Mouse (Mus musculus) embryo, embryonic 11 days (tissue): ENCODE results near the gene Heatr3.
"Not testable (repeated sequence)": the region's sequence is repeated elsewhere in the genome, so short reads cannot be mapped to it uniquely, and the experiment has no call there.

Experiments
- DNase-seq: peaks from one replicate; pipeline ENCODE4 v3.0.0-alpha.2; 2015

Gene Heatr3

GRCm38 (mm10) chr8:88198551-88198944 lies 60.9 kb downstream of the Heatr3 start:
- peak; percentile 59 for DNase-seq

- DNase-seq: peak; percentile 95
These were observed 61.4 kb downstream of the Heatr3 start, which contains the start of gene Tent4b for GRCm38 (mm10) chr8:88198945-88199571. TSS of gene Tent4b (plus strand) at chr8:88199213.

GRCm38 (mm10) chr8:88199700-88200601 lies 62.3 kb downstream of the Heatr3 start:
- DNase-seq: peak; percentile 70

GRCm38 (mm10) chr8:88200724-88201495 lies 63.3 kb downstream of the Heatr3 start:
- DNase-seq: no peak

GRCm38 (mm10) chr8:88201641-88202040 lies 64.0 kb downstream of the Heatr3 start:
- no peak for DNase-seq

- no peak for DNase-seq
These were observed 68.4 kb downstream of the Heatr3 start for GRCm38 (mm10) chr8:88206016-88206415.

- no peak for DNase-seq
These were observed 69.6 kb downstream of the Heatr3 start for GRCm38 (mm10) chr8:88207121-88207821.

GRCm38 (mm10) chr8:88209930-88210827 lies 72.5 kb downstream of the Heatr3 start:
- DNase-seq: not testable (repeated sequence)

GRCm38 (mm10) chr8:88221353-88221752 lies 83.7 kb downstream of the Heatr3 start:
- DNase-seq: no peak
